Mouse (Mus musculus) retina, postnatal 1 day (tissue): ENCODE data around the gene Rbp1.
A peak's percentile ranks its signal among the peaks of the same experiment; 100 is the strongest.

Experiments used
- DNase-seq: peaks from one replicate; pipeline ENCODE4 v3.0.0-alpha.2; 2012

Rbp1 gene

GRCm38 (mm10) chr9:98422656-98423055 is at the start of gene Rbp1:
Gene Rbp1, plus strand, starts transcription at chr9:98422961.
- DNase-seq, result no peak

- DNase-seq, result no peak
Observed at GRCm38 (mm10) chr9:98373358-98373757, 49.4 kb upstream of the Rbp1 start.

DNA sequence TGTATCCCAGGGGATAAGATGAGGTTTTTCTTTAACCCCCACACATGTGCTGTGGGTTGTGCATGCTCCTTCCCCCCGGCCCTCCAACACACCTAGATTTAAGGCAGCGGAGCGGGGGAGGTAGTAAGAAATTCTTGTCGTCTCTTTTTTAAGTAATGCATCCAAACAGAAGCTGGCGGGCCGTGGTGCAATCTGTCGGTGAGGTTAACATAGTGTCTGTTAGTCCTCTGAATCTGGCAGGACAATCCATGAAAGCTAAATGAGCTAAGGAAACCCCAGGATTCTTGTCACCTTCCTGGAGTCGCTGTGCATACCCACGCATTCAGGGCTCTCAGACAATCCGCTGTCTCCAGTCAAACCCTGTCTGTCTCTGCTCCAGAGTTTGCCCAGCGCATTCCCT is 47.9 kb upstream of the Rbp1 start:
- no peak for DNase-seq

- DNase-seq, result no peak
Observed at GRCm38 (mm10) chr9:98375329-98376170, 47.2 kb upstream of the Rbp1 start.

DNA sequence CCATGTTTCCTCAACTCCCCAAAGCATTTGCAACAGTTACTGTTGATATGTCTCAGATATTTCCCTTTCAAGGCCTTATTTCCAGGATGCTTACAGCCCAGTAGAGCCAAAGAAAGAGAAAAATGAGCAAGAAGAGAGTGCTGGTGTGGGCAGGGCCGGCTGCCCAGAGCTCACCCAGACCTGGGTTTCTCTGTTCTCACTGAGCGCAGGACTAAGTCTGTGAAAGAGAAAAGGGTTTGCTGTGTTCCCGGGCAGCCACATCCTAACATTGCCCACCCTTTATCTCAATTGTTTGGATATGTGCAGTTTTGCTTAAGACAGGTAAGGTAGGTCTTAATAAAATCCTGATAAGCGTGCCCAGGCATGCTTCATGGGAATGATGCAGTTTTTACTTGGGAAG is 43.0 kb upstream of the Rbp1 start:
- DNase-seq, result no peak

DNA sequence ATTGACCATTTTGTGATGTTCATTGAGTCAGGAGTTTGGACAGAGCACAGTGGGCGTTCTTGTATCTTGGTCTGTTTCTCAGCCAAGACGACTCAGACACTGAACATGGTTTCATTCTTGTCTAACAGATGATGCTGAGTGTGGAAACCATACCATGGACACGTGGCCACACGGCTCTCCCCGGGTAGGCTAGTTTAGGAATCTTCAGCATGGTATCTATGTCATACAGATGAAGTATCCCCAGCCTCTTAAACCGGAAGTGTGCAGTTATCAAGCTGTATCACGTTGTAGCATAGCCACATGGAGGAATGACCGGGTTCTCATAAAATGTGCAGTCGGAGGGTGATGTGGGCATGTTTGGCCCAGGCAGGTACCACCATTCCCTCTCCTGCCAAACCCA is 42.2 kb upstream of the Rbp1 start:
- DNase-seq, result no peak

DNA sequence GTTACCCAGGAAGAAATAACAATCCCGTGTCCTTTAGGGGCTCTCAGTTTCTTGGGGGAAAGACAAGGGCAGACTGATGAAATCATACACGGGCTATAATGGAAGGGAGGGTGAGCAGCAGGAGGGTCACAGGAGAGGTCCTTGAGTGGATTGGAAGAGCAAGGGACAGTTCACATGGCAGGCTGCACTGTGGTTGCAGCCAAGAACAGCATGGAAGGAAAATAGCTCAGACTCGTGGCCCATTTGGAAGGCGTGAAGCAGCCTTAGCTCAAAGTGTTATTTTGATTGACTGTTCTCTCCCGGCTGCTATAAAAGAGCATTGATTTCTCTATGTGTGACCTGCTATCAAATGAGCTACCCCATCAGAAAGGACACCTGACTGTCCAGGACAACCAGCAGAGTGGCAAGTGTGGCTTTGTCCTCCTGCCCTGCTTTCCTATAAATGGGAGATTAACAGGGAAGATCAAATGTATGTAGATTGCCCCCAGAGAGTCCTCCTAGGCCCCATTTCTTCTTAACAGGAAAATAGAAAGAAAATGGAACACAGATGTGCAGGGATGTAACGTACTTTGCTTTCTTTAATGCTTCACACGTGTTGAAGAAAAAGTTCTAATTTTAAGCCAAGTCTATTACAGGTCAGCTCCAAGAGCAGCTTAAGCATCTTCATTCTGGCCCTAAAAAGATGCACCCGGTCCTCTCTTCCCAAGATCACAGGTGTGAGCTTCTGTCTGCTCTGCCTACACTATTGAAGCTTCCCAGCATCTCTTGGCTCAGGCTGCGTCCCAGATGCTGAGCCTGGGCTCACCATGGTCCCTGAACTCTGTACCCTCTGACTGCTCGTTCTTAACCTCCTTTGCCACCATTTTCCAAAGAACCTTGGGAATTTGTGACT is 34.8 kb upstream of the Rbp1 start:
- no peak for DNase-seq

DNA sequence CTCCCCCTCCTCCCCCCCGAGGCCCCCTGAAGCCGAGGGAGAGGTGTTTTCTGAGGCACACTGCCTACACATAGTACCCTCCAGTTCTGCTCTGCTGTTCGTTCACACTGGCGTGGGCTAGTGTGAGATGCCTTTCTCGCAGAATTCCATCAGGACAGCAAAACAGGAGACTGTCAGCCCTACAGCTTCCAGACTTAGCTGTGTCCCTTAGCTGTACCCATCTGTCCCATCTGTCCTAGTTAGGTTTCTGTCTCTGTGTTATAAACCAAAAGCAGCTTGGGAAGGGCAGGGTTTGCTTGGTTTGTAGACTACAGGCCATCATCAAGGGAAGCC is 34.2 kb upstream of the Rbp1 start:
- no peak for DNase-seq

DNA sequence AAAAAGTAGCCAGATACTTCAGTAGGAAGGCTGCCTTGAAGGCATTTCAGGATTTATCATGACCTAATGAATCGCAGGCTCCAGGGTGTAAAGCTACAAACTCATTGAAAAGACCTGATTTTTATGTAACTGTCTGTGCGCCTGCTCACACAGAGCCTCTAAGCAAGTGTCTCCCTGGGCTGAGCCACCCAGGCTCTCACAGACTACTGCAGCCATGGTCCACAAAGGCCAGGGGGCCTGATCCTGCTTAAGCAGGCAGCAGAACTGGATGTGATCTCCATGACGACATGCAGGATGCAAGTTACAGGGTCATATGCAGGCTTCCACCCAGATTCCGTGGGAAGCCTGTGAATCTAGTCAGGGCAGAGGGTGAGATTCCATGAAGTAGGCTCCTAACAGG is 29.3 kb upstream of the Rbp1 start:
- no peak for DNase-seq

GRCm38 (mm10) chr9:98397211-98397610 is 25.6 kb upstream of the Rbp1 start:
- no peak for DNase-seq

GRCm38 (mm10) chr9:98397866-98398265 is 24.9 kb upstream of the Rbp1 start:
- no peak for DNase-seq

GRCm38 (mm10) chr9:98400185-98400894 is 22.4 kb upstream of the Rbp1 start:
- DNase-seq, result no peak

DNA sequence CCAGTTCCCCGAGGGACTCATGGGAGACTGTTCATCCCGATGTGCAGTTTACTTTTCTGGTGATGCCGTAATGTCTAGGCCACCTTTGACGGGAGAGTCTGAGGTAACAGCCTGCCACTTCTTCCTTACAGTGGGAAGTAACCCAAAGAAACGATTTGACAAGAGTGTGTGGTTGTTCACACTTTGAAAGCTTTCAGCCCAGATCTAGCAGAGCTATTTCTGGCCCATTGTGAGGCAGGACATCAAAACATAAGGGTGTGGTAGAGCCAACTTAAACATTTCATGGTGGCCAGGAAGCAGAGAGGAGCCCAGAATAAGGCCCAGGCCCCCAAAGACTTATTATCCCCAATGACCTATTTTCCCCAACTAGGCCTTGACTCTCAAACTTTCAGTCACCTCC is 21.1 kb upstream of the Rbp1 start:
- DNase-seq, result no peak

DNA sequence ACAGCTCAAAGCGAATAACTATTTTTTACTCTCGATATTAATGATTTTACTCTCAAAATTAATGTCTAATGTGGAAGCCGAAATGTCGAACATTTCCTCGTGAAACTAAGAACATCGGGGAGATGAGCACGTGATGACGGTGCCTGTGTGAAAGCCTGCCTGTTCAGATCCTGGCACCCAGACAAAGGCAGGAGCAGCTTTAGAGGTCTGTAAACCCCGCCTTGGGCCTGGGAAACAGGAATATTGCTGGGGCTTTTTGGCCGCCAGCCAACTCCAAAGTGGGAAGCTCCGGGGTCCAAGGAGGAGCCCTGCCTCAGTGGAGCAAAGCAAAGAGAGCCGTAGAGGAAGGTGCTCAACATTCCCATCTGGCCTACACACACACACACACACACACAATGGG is 15.0 kb upstream of the Rbp1 start:
- DNase-seq, result no peak

- peak; percentile 82 for DNase-seq
Observed at GRCm38 (mm10) chr9:98409137-98409536, 13.6 kb upstream of the Rbp1 start.

GRCm38 (mm10) chr9:98415427-98415826 is 7.3 kb upstream of the Rbp1 start:
- no peak for DNase-seq

GRCm38 (mm10) chr9:98417919-98418318 is 4.8 kb upstream of the Rbp1 start:
- peak; percentile 62 for DNase-seq

DNA sequence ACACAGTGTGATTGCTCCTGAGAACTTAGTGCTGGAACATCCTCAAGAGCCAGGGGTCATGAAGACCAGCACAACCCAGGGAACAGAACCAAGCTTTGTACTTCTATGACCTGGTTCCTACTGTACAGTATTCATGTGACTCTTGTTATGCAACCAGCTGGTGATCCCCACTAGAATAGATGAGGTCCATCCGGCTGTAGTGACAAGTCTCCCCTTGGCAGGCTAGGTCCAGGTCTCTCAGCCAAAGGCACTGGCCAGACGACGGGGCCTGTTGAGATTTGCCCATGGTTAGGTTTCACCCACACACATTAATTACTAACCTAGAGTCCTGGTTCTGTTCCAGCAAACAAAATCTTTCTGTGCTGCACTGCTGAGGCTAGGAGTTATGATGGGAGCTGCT is 4.4 kb upstream of the Rbp1 start:
- DNase-seq, result no peak

GRCm38 (mm10) chr9:98420666-98421065 is 2.1 kb upstream of the Rbp1 start:
- DNase-seq, result no peak

- no peak for DNase-seq
Observed at GRCm38 (mm10) chr9:98421903-98422302, 858 bp upstream of the Rbp1 start.

GRCm38 (mm10) chr9:98423691-98424090 is 930 bp downstream of the Rbp1 start:
- no peak for DNase-seq

DNA sequence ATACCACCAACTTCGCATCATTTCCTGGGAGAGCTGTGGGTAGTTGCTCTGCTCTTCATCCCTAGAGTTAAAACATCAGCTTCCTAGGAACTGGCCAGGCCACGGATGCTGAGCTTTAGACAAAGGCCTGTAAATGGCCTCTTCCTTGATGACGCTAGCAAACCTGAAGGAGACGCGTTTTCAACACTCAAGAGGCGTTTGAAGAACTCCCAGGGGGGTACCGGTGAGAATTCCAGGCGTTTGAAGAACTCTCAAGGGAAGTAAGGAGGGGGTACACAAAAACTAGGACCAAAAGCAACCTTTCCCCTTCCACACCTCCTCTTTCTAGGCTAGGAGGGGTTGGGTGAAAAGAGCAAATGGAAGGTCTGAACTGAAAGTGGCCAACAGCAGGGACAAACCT is 1.5 kb downstream of the Rbp1 start:
- DNase-seq, result no peak

- DNase-seq, result peak; percentile 80
Observed at GRCm38 (mm10) chr9:98424725-98425210, 2.0 kb downstream of the Rbp1 start.
